Mouse (Mus musculus): ENCODE measurements around the gene Armh1. TPM values are rescaled to one million over a fixed set of nuclear protein-coding genes. Genes with fewer than 3 reads are reported as not detected.
"Not testable (repeated sequence)": the region's sequence is repeated elsewhere in the genome, so short reads cannot be mapped to it uniquely, and the experiment has no call there.

Armh1 gene
- polyA plus RNA-seq, 1 experiment from 2014 or later: 1.8 TPM

DNA sequence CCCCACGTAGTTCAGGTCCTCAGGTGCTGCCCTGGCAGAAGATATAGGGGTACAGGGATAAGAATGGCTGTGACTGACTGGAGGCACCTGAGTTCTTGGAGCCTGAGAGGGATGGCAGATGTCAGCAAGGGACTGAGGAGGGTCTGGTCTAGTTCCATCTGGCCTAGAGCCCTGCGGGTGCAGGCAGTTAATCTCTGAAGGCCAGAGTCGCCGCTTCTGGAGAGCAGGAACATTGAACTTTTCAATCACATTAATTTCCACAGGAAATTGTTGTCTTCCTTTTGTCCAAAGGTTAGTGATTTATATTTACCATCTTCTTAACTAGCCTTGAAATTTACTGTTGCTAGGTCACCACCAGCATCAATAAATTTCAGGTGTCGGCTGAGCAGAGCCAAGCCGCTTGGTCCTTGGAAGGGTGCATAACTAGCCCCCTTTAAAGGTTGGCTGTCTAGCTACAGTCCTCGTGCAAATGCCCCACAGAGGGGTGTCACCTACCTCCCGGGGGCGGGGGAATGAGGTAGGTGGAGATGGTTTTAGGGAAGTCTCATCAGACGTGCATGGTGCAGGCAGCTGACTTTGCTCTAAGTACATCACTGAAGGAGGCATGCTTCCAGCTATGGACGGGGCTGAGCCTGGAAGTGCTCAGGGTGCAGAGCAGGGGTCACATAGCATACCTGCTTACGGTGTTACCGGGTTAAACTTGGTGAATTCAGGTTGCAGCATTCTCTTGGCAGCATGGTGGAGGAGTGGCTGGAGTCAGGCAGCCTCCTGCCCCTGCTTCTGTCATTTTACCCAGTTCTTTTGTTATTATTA is 10.4 kb upstream of the Armh1 start:
- H3K4me3 ChIP-seq: no peak overlapping the region
- no peak overlapping the region for H3K27ac ChIP-seq (replicated peaks)
- no peak overlapping the region for H3K9ac ChIP-seq (replicated peaks)
- H3K4me2 ChIP-seq (replicated peaks): no peak overlapping the region
- H3K36me3 ChIP-seq: no peaks in the 10 kb centered on the region
- no peaks in the 10 kb centered on the region for H3K27me3 ChIP-seq
- ATAC-seq (replicated peaks): no peak
- no peaks in the 10 kb centered on the region for H3K9me3 ChIP-seq
- WGBS: 77% methylated on average over 13 of the region's 13 CpGs
- no peaks in the 10 kb centered on the region for H3K4me1 ChIP-seq

DNA sequence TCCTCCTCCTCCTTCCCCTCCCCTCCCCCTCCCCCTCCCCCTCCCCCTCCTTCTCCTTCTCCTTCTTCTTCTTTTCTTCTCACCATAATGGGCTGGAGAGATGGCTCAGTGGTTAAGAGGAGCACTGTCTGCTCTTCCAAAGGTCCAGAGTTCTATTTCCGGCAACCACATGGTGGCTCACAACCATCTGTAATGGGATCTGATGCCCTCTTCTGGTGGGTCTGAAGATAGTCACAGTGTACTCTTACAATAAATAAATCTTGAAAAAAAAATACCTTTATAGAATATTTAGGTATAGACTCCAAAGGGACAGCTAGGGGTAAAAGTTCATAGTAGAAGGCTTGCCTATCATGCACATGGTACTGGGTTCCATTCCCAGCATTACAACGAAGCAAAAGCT is 9.3 kb upstream of the Armh1 start:
- Histone ChIP-seq H3K4me3 (no peak overlapping the region), H3K9me3 (no peaks in the 10 kb centered on the region), H3K36me3 (no peaks in the 10 kb centered on the region), H3K4me2 (replicated peaks) (no peak overlapping the region), H3K9ac (replicated peaks) (no peak overlapping the region), H3K27ac (replicated peaks) (no peak overlapping the region), H3K27me3 (no peaks in the 10 kb centered on the region), H3K4me1 (no peaks in the 10 kb centered on the region)
- 80% methylated on average over 2 of the region's 2 CpGs for WGBS
- ATAC-seq (replicated peaks): no peak

DNA sequence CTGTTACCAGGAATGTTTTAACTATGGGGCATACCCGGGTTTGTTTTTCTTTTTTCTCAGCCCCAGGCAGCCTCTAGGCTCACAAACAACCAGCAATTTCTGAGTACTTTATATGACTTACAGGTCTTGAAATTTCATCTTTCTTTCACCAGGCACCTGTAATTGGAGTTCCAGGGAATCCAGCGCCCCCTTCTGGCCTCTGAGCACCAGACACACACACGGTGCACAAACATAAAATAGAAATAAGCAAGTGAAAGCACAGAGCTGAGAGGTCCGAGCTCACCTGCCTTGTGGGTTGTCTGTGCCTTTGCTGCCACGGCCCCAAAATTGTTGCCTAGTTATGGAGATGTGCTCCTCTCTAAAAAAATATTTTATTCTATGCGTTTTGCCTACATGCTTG is 8.0 kb upstream of the Armh1 start:
- not testable (repeated sequence) for H3K4me1 ChIP-seq; ATAC-seq (replicated peaks); H3K36me3 ChIP-seq; H3K4me3 ChIP-seq; H3K27me3 ChIP-seq; H3K9ac ChIP-seq (replicated peaks); H3K9me3 ChIP-seq; H3K27ac ChIP-seq (replicated peaks); H3K4me2 ChIP-seq (replicated peaks)
- 75% methylated on average over 6 of the region's 6 CpGs for WGBS

DNA sequence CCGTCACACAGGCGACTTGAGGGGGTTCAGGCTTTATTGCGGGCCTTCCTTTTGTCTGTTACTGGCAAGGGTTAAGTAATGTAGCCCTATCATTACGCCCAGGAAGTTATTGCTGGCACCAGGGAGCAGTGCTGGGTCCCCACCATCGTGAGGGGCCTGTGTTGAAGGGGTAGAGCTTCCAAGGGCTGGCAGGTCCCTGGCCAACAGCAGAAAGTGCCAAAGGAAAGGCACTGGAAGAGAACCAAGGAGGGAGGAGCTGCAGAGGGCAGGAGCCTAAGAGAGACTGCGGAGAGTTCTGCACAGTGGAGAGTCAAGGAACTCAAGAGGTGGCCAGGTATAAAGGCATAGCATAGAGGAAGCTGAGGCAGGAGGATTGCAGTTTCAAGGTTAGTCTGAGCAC is 2.7 kb upstream of the Armh1 start:
- no peak overlapping the region for H3K9ac ChIP-seq (replicated peaks)
- H3K4me1 ChIP-seq: peaks cover 22% of the 10 kb centered on the region
- no peaks in the 10 kb centered on the region for H3K36me3 ChIP-seq
- ATAC-seq (replicated peaks): no peak
- no peaks in the 10 kb centered on the region; the same call in 1 of the 2 replicates for H3K27me3 ChIP-seq
- no peak overlapping the region for H3K4me3 ChIP-seq
- H3K27ac ChIP-seq (replicated peaks): no peak overlapping the region
- H3K4me2 ChIP-seq (replicated peaks): no peak overlapping the region
- no peaks in the 10 kb centered on the region for H3K9me3 ChIP-seq
- 41% methylated on average over 6 of the region's 6 CpGs for WGBS

DNA sequence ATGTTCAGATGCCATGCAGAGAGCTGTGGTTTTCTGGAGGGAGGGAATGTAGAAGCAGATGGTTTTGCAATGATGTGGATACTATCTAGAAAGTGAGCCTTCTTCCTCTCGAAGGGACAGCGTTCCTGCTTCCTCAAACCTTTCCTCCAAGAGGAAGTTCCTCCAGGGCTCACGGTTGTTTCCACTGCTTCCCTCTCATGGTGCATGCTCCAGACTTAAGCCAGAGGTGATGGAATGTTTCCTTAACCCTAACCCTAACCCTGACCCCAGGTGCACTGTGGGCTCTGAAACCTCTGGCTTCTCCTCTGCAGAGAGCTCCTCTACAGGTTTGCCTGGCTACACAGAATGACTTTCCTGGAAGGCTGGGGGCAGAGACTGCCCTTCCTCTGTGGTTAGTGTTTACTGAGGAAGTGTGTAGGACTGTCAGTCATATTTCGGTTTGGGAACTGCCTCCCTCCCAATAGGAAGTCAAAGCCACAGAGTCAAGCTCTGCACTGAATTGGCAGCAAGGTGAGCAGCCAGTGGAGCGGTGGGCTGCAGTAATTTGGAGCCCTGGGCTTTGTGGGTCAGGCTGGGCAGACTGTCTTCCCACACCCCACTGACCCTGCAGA is 2.2 kb upstream of the Armh1 start:
- Histone ChIP-seq H3K4me2 (replicated peaks) (no peak overlapping the region), H3K27me3 (no peaks in the 10 kb centered on the region; the same call in 1 of the 2 replicates), H3K27ac (replicated peaks) (no peak overlapping the region), H3K4me3 (no peak overlapping the region), H3K9me3 (no peaks in the 10 kb centered on the region), H3K36me3 (no peaks in the 10 kb centered on the region), H3K4me1 (peaks cover 22% of the 10 kb centered on the region), H3K9ac (replicated peaks) (no peak overlapping the region)
- no peak for ATAC-seq (replicated peaks)
- 69% methylated on average over 5 of the region's 5 CpGs for WGBS

DNA sequence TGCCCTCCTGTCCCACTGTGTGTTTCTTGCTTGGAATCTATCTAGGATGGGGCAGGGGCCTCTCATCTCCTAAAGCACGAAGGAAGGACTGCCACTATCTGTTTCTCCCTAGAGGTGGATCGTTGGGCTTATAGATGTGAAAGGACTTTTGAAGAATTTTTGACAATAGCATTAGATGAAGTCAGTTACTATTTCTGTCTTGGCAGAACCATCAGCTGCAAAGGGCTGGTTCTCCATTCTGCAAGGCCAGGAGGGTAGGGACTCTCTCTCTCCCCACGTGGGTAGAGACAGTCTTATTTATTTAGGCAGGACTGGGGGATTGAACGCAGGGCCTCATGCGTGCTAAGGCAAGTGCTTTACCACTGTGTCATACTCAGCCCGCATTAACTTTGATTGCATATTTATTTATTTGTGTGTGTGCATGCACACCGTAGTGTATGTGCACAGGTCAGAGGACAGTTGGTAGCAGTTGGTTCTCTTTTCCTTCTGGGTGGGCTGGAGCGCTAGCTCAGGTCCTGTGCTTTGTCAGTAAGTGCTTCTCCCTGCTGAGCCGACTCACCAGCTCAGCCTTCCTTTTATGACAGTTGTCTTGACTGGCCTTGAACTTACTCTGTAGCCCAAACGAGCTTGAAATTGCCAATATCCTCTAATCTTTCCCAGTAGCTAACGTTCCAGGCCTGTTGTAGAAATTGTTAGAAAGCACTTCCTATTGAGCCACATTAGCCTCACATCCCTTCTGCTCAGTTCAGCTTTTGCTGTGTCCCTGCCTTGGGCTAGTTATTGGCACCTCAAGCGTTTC is 1.5 kb upstream of the Armh1 start:
- no peak for ATAC-seq (replicated peaks)
- Histone ChIP-seq H3K4me1 (peaks cover 22% of the 10 kb centered on the region), H3K36me3 (no peaks in the 10 kb centered on the region), H3K4me2 (replicated peaks) (no peak overlapping the region), H3K4me3 (no peak overlapping the region), H3K9me3 (no peaks in the 10 kb centered on the region), H3K9ac (replicated peaks) (no peak overlapping the region), H3K27ac (replicated peaks) (no peak overlapping the region), H3K27me3 (no peaks in the 10 kb centered on the region; the same call in 1 of the 2 replicates)
- WGBS: 65% methylated on average over 12 of the region's 12 CpGs

DNA sequence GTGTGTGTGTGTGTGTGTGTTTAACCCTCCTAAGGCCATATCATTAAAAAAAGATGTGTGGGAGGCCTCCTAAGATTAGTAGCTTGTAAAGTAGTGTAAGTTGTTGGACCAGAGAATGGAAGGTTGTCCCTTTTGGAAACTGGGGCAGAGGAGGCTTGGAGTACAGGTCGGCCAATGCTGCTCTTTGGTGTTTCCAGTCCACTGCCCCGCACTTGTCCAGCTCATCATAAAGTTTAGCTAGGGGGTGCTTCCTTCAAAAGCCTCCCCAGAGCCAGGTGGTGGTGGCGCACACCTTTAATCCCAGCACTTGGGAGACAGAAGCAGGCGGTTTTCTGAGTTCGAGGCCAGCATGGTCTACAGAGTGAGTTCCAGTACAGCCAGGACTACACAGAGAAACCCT is 830 bp upstream of the Armh1 start:
- Histone ChIP-seq H3K27ac (replicated peaks) (no peak overlapping the region), H3K4me2 (replicated peaks) (peak overlapping the region; percentile 74; the same call in 1 of the 2 replicates), H3K9me3 (no peaks in the 10 kb centered on the region), H3K36me3 (no peaks in the 10 kb centered on the region), H3K4me3 (peak overlapping the region; percentile 77; the same call in 1 of the 2 replicates), H3K4me1 (peaks cover 22% of the 10 kb centered on the region), H3K9ac (replicated peaks) (no peak overlapping the region), H3K27me3 (no peaks in the 10 kb centered on the region; the same call in 1 of the 2 replicates)
- WGBS: 83% methylated on average over 5 of the region's 5 CpGs
- ATAC-seq (replicated peaks): no peak

DNA sequence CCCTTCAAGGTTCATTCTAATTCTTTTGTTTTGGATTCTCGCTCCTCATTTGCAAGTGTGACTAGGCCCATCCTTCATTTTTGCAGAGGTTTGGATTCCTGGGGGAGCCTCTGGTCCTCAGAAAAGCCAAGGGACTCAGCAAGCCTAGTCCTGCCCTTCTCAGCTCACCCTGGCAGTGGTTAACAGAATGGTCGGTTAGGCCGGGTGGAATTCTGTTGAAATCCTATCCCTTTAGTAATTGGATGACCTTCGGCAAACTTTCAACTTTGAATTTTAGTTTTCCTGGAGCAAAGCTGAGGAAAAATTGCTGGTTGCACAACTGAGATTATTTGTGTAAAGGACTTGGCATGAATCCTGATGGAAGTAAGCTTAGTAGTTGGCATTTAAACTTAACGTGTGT is 426 bp upstream of the Armh1 start:
- 19% methylated on average over 5 of the region's 5 CpGs for WGBS
- H3K36me3 ChIP-seq: no peaks in the 10 kb centered on the region
- H3K27me3 ChIP-seq: no peaks in the 10 kb centered on the region; the same call in 1 of the 2 replicates
- H3K9ac ChIP-seq (replicated peaks): peak overlapping the region; percentile 53
- peak overlapping the region; percentile 65 for H3K27ac ChIP-seq (replicated peaks)
- H3K4me1 ChIP-seq: peaks cover 22% of the 10 kb centered on the region
- H3K9me3 ChIP-seq: no peaks in the 10 kb centered on the region
- ATAC-seq (replicated peaks): no peak; the same call in 1 of the 2 replicates
- H3K4me2 ChIP-seq (replicated peaks): peak overlapping the region; percentile 74
- peak overlapping the region; percentile 77 for H3K4me3 ChIP-seq

DNA sequence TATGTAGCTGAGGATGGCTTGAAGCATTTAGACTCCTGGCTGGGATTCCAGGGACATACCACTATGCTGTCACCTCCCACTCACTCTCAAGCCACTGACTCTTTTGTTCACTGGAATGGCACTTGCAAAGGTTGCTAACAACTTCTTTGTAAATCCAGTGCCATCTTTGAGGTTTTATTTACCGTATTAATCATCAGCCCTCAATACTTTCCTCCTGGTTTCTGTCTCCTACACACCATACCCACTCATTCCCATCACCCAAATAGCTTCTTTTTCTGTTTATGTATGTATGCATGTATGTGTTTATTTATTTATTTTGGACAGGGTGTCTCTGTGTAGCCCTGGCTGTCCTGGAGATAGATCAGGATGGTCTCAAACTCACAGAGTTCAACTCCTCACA is 943 bp downstream of the Armh1 start:
- H3K9ac ChIP-seq (replicated peaks): no peak overlapping the region
- 70% methylated on average over 1 of the region's 1 CpGs for WGBS
- no peaks in the 10 kb centered on the region for H3K9me3 ChIP-seq
- no peaks in the 10 kb centered on the region for H3K36me3 ChIP-seq
- peak overlapping the region; percentile 77; the same call in 1 of the 2 replicates for H3K4me3 ChIP-seq
- H3K4me1 ChIP-seq: peaks cover 22% of the 10 kb centered on the region
- H3K27ac ChIP-seq (replicated peaks): no peak overlapping the region
- H3K4me2 ChIP-seq (replicated peaks): peak overlapping the region; percentile 74; the same call in 1 of the 2 replicates
- no peak for ATAC-seq (replicated peaks)
- H3K27me3 ChIP-seq: no peaks in the 10 kb centered on the region; the same call in 1 of the 2 replicates

DNA sequence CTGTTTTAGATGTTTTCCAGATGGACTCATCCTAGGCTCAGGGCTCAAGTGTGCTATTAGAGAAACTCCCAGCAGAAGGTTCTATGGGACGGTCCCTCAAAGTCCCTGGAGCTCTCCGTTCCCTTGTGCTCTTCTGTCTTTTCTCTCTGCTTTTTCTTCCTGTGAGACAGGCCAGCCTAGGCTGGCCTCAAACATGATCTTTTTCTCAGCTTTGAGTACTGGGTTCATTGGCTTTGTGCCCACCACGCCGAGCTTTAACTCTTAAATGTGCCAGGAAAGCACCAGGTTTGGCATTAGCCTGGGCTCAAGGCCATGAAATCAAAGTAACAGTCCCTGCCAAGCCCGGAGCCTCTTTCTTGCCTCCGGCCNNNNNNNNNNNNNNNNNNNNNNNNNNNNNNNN is 11.1 kb downstream of the Armh1 start:
- peaks cover 8% of the 10 kb centered on the region; the same call in 1 of the 2 replicates for H3K4me1 ChIP-seq
- no peak for ATAC-seq (replicated peaks)
- WGBS: 68% methylated on average over 6 of the region's 6 CpGs
- no peaks in the 10 kb centered on the region for H3K36me3 ChIP-seq
- no peak overlapping the region for H3K4me2 ChIP-seq (replicated peaks)
- H3K4me3 ChIP-seq: no peak overlapping the region
- no peaks in the 10 kb centered on the region for H3K9me3 ChIP-seq
- H3K27me3 ChIP-seq: no peaks in the 10 kb centered on the region
- no peak overlapping the region for H3K27ac ChIP-seq (replicated peaks)
- H3K9ac ChIP-seq (replicated peaks): no peak overlapping the region

DNA sequence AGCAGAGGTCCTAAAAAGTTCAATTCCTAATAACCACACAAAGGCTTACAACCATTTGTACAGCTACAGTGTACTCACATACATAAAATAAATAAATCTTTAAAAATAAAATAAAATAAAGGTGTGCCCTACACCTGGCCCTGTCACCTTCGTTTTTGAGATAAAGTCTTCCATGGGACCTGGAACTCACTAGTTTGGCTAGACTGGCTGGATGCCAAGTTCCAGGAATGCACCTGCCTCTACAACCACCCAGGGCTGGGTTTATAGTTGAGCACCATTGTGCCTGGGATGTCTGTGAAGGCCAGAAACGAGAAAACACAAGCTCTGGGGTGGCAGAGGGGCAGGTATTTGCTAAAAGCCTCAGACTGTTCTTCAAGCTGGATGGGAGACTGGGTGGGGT is 12.8 kb downstream of the Armh1 start:
- no peaks in the 10 kb centered on the region for H3K27me3 ChIP-seq
- H3K9me3 ChIP-seq: no peaks in the 10 kb centered on the region
- no peak overlapping the region for H3K27ac ChIP-seq (replicated peaks)
- ATAC-seq (replicated peaks): no peak
- no peak overlapping the region for H3K4me3 ChIP-seq
- H3K9ac ChIP-seq (replicated peaks): no peak overlapping the region
- peaks cover 10% of the 10 kb centered on the region; the same call in 1 of the 2 replicates for H3K4me1 ChIP-seq
- 48% methylated on average over 2 of the region's 2 CpGs for WGBS
- no peak overlapping the region for H3K4me2 ChIP-seq (replicated peaks)
- H3K36me3 ChIP-seq: no peaks in the 10 kb centered on the region

DNA sequence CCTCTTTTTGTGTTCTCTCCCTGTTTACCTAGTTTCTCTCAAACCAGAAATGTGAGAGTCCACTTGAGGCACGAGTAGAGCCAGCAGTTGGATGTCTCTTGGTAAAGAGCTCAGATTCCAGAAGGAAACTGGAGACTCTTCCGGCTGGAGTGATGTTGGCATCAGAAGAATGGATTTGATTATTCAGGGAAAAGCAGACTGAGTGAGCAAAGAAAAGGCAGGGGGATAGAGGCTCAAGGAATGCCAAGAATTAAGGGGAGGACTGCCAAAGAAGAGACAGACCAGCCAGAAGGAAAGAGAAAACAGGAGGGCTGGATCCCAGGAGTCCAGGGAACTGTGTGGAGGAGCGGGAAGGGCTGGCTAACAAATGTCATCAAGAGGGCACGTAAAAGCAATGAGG is 16.1 kb downstream of the Armh1 start:
- H3K36me3 ChIP-seq: no peaks in the 10 kb centered on the region
- H3K4me2 ChIP-seq (replicated peaks): no peak overlapping the region
- no peak for ATAC-seq (replicated peaks)
- H3K27me3 ChIP-seq: no peaks in the 10 kb centered on the region
- H3K4me1 ChIP-seq: peaks cover 8% of the 10 kb centered on the region; the same call in 1 of the 2 replicates
- H3K27ac ChIP-seq (replicated peaks): no peak overlapping the region; the same call in 1 of the 2 replicates
- H3K9ac ChIP-seq (replicated peaks): no peak overlapping the region
- H3K4me3 ChIP-seq: no peak overlapping the region
- WGBS: 49% methylated on average over 4 of the region's 4 CpGs
- no peaks in the 10 kb centered on the region for H3K9me3 ChIP-seq

All from forebrain, embryonic 15.5 days (tissue).